20 mouse cellular contexts compared by ENCODE assay signal in the genomic region with DNA sequence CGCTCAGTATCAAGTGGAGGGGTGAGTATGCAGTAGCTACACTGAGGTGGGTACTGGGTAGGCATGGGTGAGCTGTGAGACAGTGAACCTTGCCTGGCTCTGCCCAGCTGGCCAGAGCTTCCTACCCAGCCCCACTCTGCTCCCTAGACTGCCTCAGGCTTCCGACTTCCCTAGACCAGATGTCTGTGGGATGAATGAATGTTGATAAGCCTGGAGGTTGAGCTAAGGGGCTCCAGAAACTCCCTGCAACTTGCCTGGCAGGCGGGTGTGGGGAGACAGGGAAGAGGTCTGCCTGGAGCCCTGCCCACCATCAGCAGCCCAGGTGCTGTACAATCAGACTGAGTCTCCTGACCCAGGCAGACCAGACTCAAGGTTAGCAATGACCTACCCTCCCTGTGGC.
A peak's percentile ranks its signal among the peaks of the same experiment; 100 is the strongest.
DNase-seq lines count a peak whose midpoint lies in the region; ATAC-seq and TF ChIP-seq lines count a peak whose summit lies in the region.
"Had no signal": no experiment of that assay in that cellular context is flagged by ENCODE, and none has a peak within 500 bp of the region (broad histone marks: within the 10 kb centered on the region; RNA-seq: fewer than 3 reads in every experiment).

No protein-coding gene starts in this region.

- H3K9ac ChIP-seq in midbrain, embryonic 13.5 days (replicated peaks): 0 out of 2 replicates have a peak overlapping the region, but pooled peaks have one; percentile 23
- H3K9ac ChIP-seq in midbrain, postnatal 0 days (replicated peaks; ENCODE audit: low read length, poor library complexity, severe bottlenecking): no peak overlapping the region
- H3K9ac ChIP-seq: heart, embryonic 13.5 days; intestine, embryonic 15.5 days; liver, embryonic 12.5 days; liver, postnatal 0 days; midbrain, embryonic 15.5 days; neural tube, embryonic 12.5 days had no signal

- no peaks in the 10 kb centered on the region for H3K27me3 ChIP-seq in midbrain, embryonic 13.5 days
- H3K27me3 ChIP-seq in midbrain, postnatal 0 days (ENCODE audit: insufficient read depth, low read length): no peaks in the 10 kb centered on the region
- H3K27me3 ChIP-seq: heart, embryonic 13.5 days; intestine, embryonic 15.5 days; liver, embryonic 12.5 days; midbrain, embryonic 15.5 days; neural tube, embryonic 12.5 days had no signal

- TF ChIP-seq CTCF in left cerebral cortex, adult 2 months (IDR thresholded peaks at IDR 0.05): no peak
- TF ChIP-seq CTCF in midbrain, postnatal 0 days (IDR thresholded peaks at IDR 0.05): no peak

- no peaks in the 10 kb centered on the region for H3K9me3 ChIP-seq in midbrain, embryonic 13.5 days
- H3K9me3 ChIP-seq in midbrain, postnatal 0 days (ENCODE audit: low read length): no peaks in the 10 kb centered on the region
- H3K9me3 ChIP-seq: heart, embryonic 13.5 days; intestine, embryonic 15.5 days; liver, embryonic 12.5 days; midbrain, embryonic 15.5 days; neural tube, embryonic 12.5 days had no signal

- peak; percentile 38 to 48 for DNase-seq in frontal cortex, postnatal 36 days (ENCODE audit: low spot score in 2 of 2)
- DNase-seq in frontal cortex, postnatal 14 days (ENCODE audit: low spot score in 2 of 2): no peak
- peak in 1 of 2 experiments; percentile 41 for DNase-seq in left cerebral cortex, adult 2 months (ENCODE audit: extremely low spot score in 1 of 2, low spot score in 2 of 2)
- DNase-seq in left cerebral cortex, postnatal 4 days: no peak
- no peak for DNase-seq in midbrain, postnatal 0 days (ENCODE audit: low spot score)
- no peak for DNase-seq in heart, postnatal 14 days
- DNase-seq: B cell, adult 2 months; kidney, adult 2 months; kidney, postnatal 36 days; liver, postnatal 0 days; thymus, postnatal 4 days had no signal

- ATAC-seq in midbrain, embryonic 13.5 days: 0 out of 2 replicates have a peak, but pooled peaks have one; percentile 16
- ATAC-seq in midbrain, postnatal 0 days (ENCODE audit: low FRiP score): no peak
- ATAC-seq: hindbrain, postnatal 0 days; intestine, embryonic 15.5 days; liver, embryonic 12.5 days; liver, postnatal 0 days; midbrain, embryonic 15.5 days had no signal

- no peaks in the 10 kb centered on the region for H3K36me3 ChIP-seq in midbrain, embryonic 13.5 days
- H3K36me3 ChIP-seq in midbrain, postnatal 0 days (ENCODE audit: insufficient read depth, low read length): no peaks in the 10 kb centered on the region
- H3K36me3 ChIP-seq: heart, embryonic 13.5 days; intestine, embryonic 15.5 days; liver, embryonic 12.5 days; midbrain, embryonic 15.5 days; neural tube, embryonic 12.5 days had no signal

- H3K4me1 ChIP-seq in midbrain, embryonic 13.5 days (replicated peaks): peaks cover 63% of the 10 kb centered on the region
- peaks cover 17% of the 10 kb centered on the region for H3K4me1 ChIP-seq in midbrain, postnatal 0 days (ENCODE audit: insufficient read depth, low read length)
- H3K4me1 ChIP-seq: intestine, embryonic 15.5 days; liver, embryonic 12.5 days had no signal

- H3K27ac ChIP-seq in left cerebral cortex, adult 2 months: peak overlapping the region; percentile 87
- H3K27ac ChIP-seq in midbrain, embryonic 13.5 days: 0 out of 2 replicates have a peak overlapping the region, but pooled peaks have one; percentile 36
- no peak overlapping the region for H3K27ac ChIP-seq in midbrain, postnatal 0 days (ENCODE audit: low read depth, low read length)
- H3K27ac ChIP-seq: heart, embryonic 13.5 days; hindbrain, postnatal 0 days; intestine, embryonic 15.5 days; liver, embryonic 12.5 days; macrophage; midbrain, embryonic 15.5 days; neural tube, embryonic 12.5 days had no signal

- no peak overlapping the region for H3K4me3 ChIP-seq in left cerebral cortex, adult 2 months
- H3K4me3 ChIP-seq in midbrain, embryonic 13.5 days (replicated peaks): no peak overlapping the region
- no peak overlapping the region for H3K4me3 ChIP-seq in midbrain, postnatal 0 days (ENCODE audit: low read depth, low read length)
- H3K4me3 ChIP-seq: heart, embryonic 13.5 days; intestine, embryonic 15.5 days; liver, embryonic 12.5 days; midbrain, embryonic 15.5 days; myocyte; neural tube, embryonic 12.5 days had no signal

- intact Hi-C loops in left cerebral cortex, adult 2 months (cut with DNase I): loop anchor here (1.0 to 5.0 kb wide), 4 partner anchors 20 to 269 kb away; no protein-coding TSS in a partner anchor
- intact Hi-C loops in left cerebral cortex, postnatal 4 days (cut with DNase I): no loop called here
- intact Hi-C loops in heart, postnatal 14 days (cut with DNase I): no loop called here

- no peak overlapping the region for H3K4me2 ChIP-seq in midbrain, embryonic 13.5 days (replicated peaks)
- H3K4me2 ChIP-seq in midbrain, postnatal 0 days (ENCODE audit: low read depth, low read length, poor library complexity, severe bottlenecking): no peak overlapping the region
- H3K4me2 ChIP-seq: heart, embryonic 13.5 days; intestine, embryonic 15.5 days; liver, embryonic 12.5 days; midbrain, embryonic 15.5 days; neural tube, embryonic 12.5 days had no signal

- 67% methylated on average over 3 of the region's 3 CpGs for WGBS in midbrain, embryonic 13.5 days
- 62% methylated on average over 3 of the region's 3 CpGs for WGBS in midbrain, postnatal 0 days

Comparison
In these comparisons a context has a peak if more than half of its experiments do, and no peak if none do; other contexts are left out.
1. DNase-seq: peak in frontal cortex, postnatal 36 days (2 of 2); none in frontal cortex, postnatal 14 days (0 of 2), left cerebral cortex, postnatal 4 days (single experiment), midbrain, postnatal 0 days (single experiment) and heart, postnatal 14 days (0 of 2).